Mouse (Mus musculus): ENCODE measurements at regions not wholly inside any gene's neighbourhood (a gene's known extent, or its start where the extent isn't known, plus 50 kb on each side); places are given as distances from the start of the nearest gene placed in this dataset.

GRCm38 (mm10) chr9:79037054-79037453 lies 421.7 kb downstream of the Cd109 start:
- TF ChIP-seq CTCF (IDR thresholded peaks at IDR 0.05; ENCODE audit: borderline replicate concordance, control insufficient read depth, extremely low read depth, insufficient read depth, low read length, poor library complexity) (no peak), POLR2A (IDR thresholded peaks at IDR 0.05; ENCODE audit: control insufficient read depth, extremely low read depth, insufficient read depth, low read length, poor library complexity) (no peak)
- Histone ChIP-seq H3K4me1 (replicated peaks; ENCODE audit: control insufficient read depth, insufficient read depth, low read length) (no peaks in the 10 kb centered on the region), H3K27me3 (ENCODE audit: control insufficient read depth, insufficient read depth, low read length) (no peaks in the 10 kb centered on the region), H3K4me3 (ENCODE audit: control insufficient read depth, insufficient read depth, low read length) (no peak overlapping the region), H3K27ac (ENCODE audit: control insufficient read depth, insufficient read depth, low read length) (no peak overlapping the region), H3K36me3 (ENCODE audit: control insufficient read depth, insufficient read depth, low read length) (no peaks in the 10 kb centered on the region)
- DNase-seq, result no peak
- WGBS, result 79% methylated on average over 1 of the region's 1 CpGs

GRCm38 (mm10) chr9:79038971-79039370 lies 423.6 kb downstream of the Cd109 start:
- Histone ChIP-seq H3K27me3 (ENCODE audit: control insufficient read depth, insufficient read depth, low read length) (no peaks in the 10 kb centered on the region), H3K4me3 (ENCODE audit: control insufficient read depth, insufficient read depth, low read length) (no peak overlapping the region), H3K4me1 (replicated peaks; ENCODE audit: control insufficient read depth, insufficient read depth, low read length) (no peaks in the 10 kb centered on the region), H3K27ac (ENCODE audit: control insufficient read depth, insufficient read depth, low read length) (no peak overlapping the region), H3K36me3 (ENCODE audit: control insufficient read depth, insufficient read depth, low read length) (no peaks in the 10 kb centered on the region)
- TF ChIP-seq POLR2A (IDR thresholded peaks at IDR 0.05; ENCODE audit: control insufficient read depth, extremely low read depth, insufficient read depth, low read length, poor library complexity) (no peak), CTCF (IDR thresholded peaks at IDR 0.05; ENCODE audit: borderline replicate concordance, control insufficient read depth, extremely low read depth, insufficient read depth, low read length, poor library complexity) (no peak)
- DNase-seq, result no peak
- WGBS, result 88% methylated on average over 4 of the region's 4 CpGs

- Histone ChIP-seq H3K4me1 (replicated peaks; ENCODE audit: control insufficient read depth, insufficient read depth, low read length) (no peaks in the 10 kb centered on the region), H3K4me3 (ENCODE audit: control insufficient read depth, insufficient read depth, low read length) (no peak overlapping the region), H3K27me3 (ENCODE audit: control insufficient read depth, insufficient read depth, low read length) (no peaks in the 10 kb centered on the region), H3K27ac (ENCODE audit: control insufficient read depth, insufficient read depth, low read length) (no peak overlapping the region), H3K36me3 (ENCODE audit: control insufficient read depth, insufficient read depth, low read length) (no peaks in the 10 kb centered on the region)
- TF ChIP-seq POLR2A (IDR thresholded peaks at IDR 0.05; ENCODE audit: control insufficient read depth, extremely low read depth, insufficient read depth, low read length, poor library complexity) (no peak), CTCF (IDR thresholded peaks at IDR 0.05; ENCODE audit: borderline replicate concordance, control insufficient read depth, extremely low read depth, insufficient read depth, low read length, poor library complexity) (no peak)
- 95% methylated on average over 1 of the region's 1 CpGs for WGBS
- DNase-seq, result no peak
Measured at GRCm38 (mm10) chr9:79044344-79044743, 429.0 kb downstream of the Cd109 start.

GRCm38 (mm10) chr9:79045314-79045713 lies 430.0 kb downstream of the Cd109 start:
- Histone ChIP-seq H3K27ac (ENCODE audit: control insufficient read depth, insufficient read depth, low read length) (no peak overlapping the region), H3K36me3 (ENCODE audit: control insufficient read depth, insufficient read depth, low read length) (no peaks in the 10 kb centered on the region), H3K4me1 (replicated peaks; ENCODE audit: control insufficient read depth, insufficient read depth, low read length) (no peaks in the 10 kb centered on the region), H3K4me3 (ENCODE audit: control insufficient read depth, insufficient read depth, low read length) (no peak overlapping the region), H3K27me3 (ENCODE audit: control insufficient read depth, insufficient read depth, low read length) (no peaks in the 10 kb centered on the region)
- no peak for DNase-seq
- 9% methylated on average over 2 of the region's 2 CpGs for WGBS
- TF ChIP-seq CTCF (IDR thresholded peaks at IDR 0.05; ENCODE audit: borderline replicate concordance, control insufficient read depth, extremely low read depth, insufficient read depth, low read length, poor library complexity), result no peak
- TF ChIP-seq POLR2A (IDR thresholded peaks at IDR 0.05; ENCODE audit: control insufficient read depth, extremely low read depth, insufficient read depth, low read length, poor library complexity), result no peak

- no peak for TF ChIP-seq CTCF (IDR thresholded peaks at IDR 0.05; ENCODE audit: borderline replicate concordance, control insufficient read depth, extremely low read depth, insufficient read depth, low read length, poor library complexity)
- no peak for TF ChIP-seq POLR2A (IDR thresholded peaks at IDR 0.05; ENCODE audit: control insufficient read depth, extremely low read depth, insufficient read depth, low read length, poor library complexity)
- Histone ChIP-seq H3K36me3 (ENCODE audit: control insufficient read depth, insufficient read depth, low read length) (no peaks in the 10 kb centered on the region), H3K4me1 (replicated peaks; ENCODE audit: control insufficient read depth, insufficient read depth, low read length) (no peaks in the 10 kb centered on the region), H3K27ac (ENCODE audit: control insufficient read depth, insufficient read depth, low read length) (no peak overlapping the region), H3K27me3 (ENCODE audit: control insufficient read depth, insufficient read depth, low read length) (no peaks in the 10 kb centered on the region), H3K4me3 (ENCODE audit: control insufficient read depth, insufficient read depth, low read length) (no peak overlapping the region)
- 74% methylated on average over 3 of the region's 3 CpGs for WGBS
- DNase-seq, result no peak
Measured at GRCm38 (mm10) chr9:79071961-79072360, 456.6 kb downstream of the Cd109 start.

- H3K4me3 ChIP-seq (ENCODE audit: control insufficient read depth, insufficient read depth, low read length), result no peak overlapping the region
Measured at GRCm38 (mm10) chr9:79109611-79110010, 494.3 kb downstream of the Cd109 start.

GRCm38 (mm10) chr9:79111326-79111725 lies 496.0 kb downstream of the Cd109 start:
- Histone ChIP-seq H3K27me3 (ENCODE audit: control insufficient read depth, insufficient read depth, low read length) (no peaks in the 10 kb centered on the region), H3K27ac (ENCODE audit: control insufficient read depth, insufficient read depth, low read length) (no peak overlapping the region), H3K4me3 (ENCODE audit: control insufficient read depth, insufficient read depth, low read length) (no peak overlapping the region), H3K36me3 (ENCODE audit: control insufficient read depth, insufficient read depth, low read length) (no peaks in the 10 kb centered on the region), H3K4me1 (replicated peaks; ENCODE audit: control insufficient read depth, insufficient read depth, low read length) (no peaks in the 10 kb centered on the region)
- DNase-seq, result no peak
- 86% methylated on average over 2 of the region's 2 CpGs for WGBS
- TF ChIP-seq POLR2A (IDR thresholded peaks at IDR 0.05; ENCODE audit: control insufficient read depth, extremely low read depth, insufficient read depth, low read length, poor library complexity) (no peak), CTCF (IDR thresholded peaks at IDR 0.05; ENCODE audit: borderline replicate concordance, control insufficient read depth, extremely low read depth, insufficient read depth, low read length, poor library complexity) (no peak)

More at GRCm38 (mm10) chr9:79109611-79110010, 494.3 kb downstream of the Cd109 start:
- no peaks in the 10 kb centered on the region for H3K36me3 ChIP-seq (ENCODE audit: control insufficient read depth, insufficient read depth, low read length)
- WGBS, result 52% methylated on average over 2 of the region's 2 CpGs
- no peak for TF ChIP-seq POLR2A (IDR thresholded peaks at IDR 0.05; ENCODE audit: control insufficient read depth, extremely low read depth, insufficient read depth, low read length, poor library complexity)
- no peak for TF ChIP-seq CTCF (IDR thresholded peaks at IDR 0.05; ENCODE audit: borderline replicate concordance, control insufficient read depth, extremely low read depth, insufficient read depth, low read length, poor library complexity)
- no peaks in the 10 kb centered on the region for H3K4me1 ChIP-seq (replicated peaks; ENCODE audit: control insufficient read depth, insufficient read depth, low read length)
- H3K27ac ChIP-seq (ENCODE audit: control insufficient read depth, insufficient read depth, low read length), result no peak overlapping the region
- no peak for DNase-seq
- H3K27me3 ChIP-seq (ENCODE audit: control insufficient read depth, insufficient read depth, low read length), result no peaks in the 10 kb centered on the region
